ENCODE assay signal across 11 mouse cellular contexts in genomic region chr2:21010219-21010618, GRCm38 (mm10). TPM values are rescaled to one million over a fixed set of nuclear protein-coding genes. Genes with fewer than 3 reads are reported as not detected.
DNase-seq lines count a peak whose midpoint lies in the region; ATAC-seq lines count a peak whose summit lies in the region.
"Had no signal": no experiment of that assay in that cellular context is flagged by ENCODE, and none has a peak within 500 bp of the region (broad histone marks: within the 10 kb centered on the region; RNA-seq: fewer than 3 reads in every experiment).

No protein-coding gene starts in this region.

- no peaks in the 10 kb centered on the region for H3K27me3 ChIP-seq in embryonic facial prominence, embryonic 11.5 days (ENCODE audit: control insufficient read depth, insufficient read depth, low read length)
- H3K27me3 ChIP-seq: limb, embryonic 12.5 days had no signal

- H3K27ac ChIP-seq in embryonic facial prominence, embryonic 11.5 days (replicated peaks; ENCODE audit: low read depth, low read length): 0 out of 2 replicates have a peak overlapping the region, but pooled peaks have one; percentile 41
- H3K27ac ChIP-seq: limb, embryonic 12.5 days had no signal

- no peaks in the 10 kb centered on the region for H3K36me3 ChIP-seq in embryonic facial prominence, embryonic 11.5 days (replicated peaks; ENCODE audit: control insufficient read depth, insufficient read depth, low read depth, low read length)
- H3K36me3 ChIP-seq: limb, embryonic 12.5 days had no signal

- H3K4me2 ChIP-seq in embryonic facial prominence, embryonic 11.5 days (ENCODE audit: low read depth, low read length): no peak overlapping the region
- H3K4me2 ChIP-seq: limb, embryonic 12.5 days had no signal

- no peaks in the 10 kb centered on the region for H3K4me1 ChIP-seq in embryonic facial prominence, embryonic 11.5 days (ENCODE audit: control insufficient read depth, insufficient read depth, low read length)
- H3K4me1 ChIP-seq: limb, embryonic 12.5 days; megakaryocyte, embryonic 14.5 days had no signal

- 41% methylated on average over 9 of the region's 9 CpGs for WGBS in embryonic facial prominence, embryonic 11.5 days

- no peaks in the 10 kb centered on the region for H3K9me3 ChIP-seq in embryonic facial prominence, embryonic 11.5 days (replicated peaks; ENCODE audit: control insufficient read depth, low read length)
- H3K9me3 ChIP-seq: limb, embryonic 12.5 days; megakaryocyte, embryonic 14.5 days had no signal

- ATAC-seq in embryonic facial prominence, embryonic 11.5 days (replicated peaks; ENCODE audit: insufficient number of reproducible peaks, low FRiP score, low TSS enrichment, low read depth): peak; percentile 89

- H3K4me3 ChIP-seq in embryonic facial prominence, embryonic 11.5 days (ENCODE audit: low read depth, low read length): no peak overlapping the region
- H3K4me3 ChIP-seq: limb, embryonic 12.5 days; megakaryocyte, embryonic 14.5 days had no signal

- intact Hi-C loops in left cerebral cortex, postnatal 4 days (cut with DNase I): no loop called here
- intact Hi-C loops in left cerebral cortex, postnatal 10 days (cut with DNase I): no loop called here

- DNase-seq in left cerebral cortex, postnatal 4 days: peak; percentile 75
- DNase-seq in left cerebral cortex, postnatal 10 days (ENCODE audit: extremely low spot score in 1 of 2, low spot score in 2 of 2): no peak
- DNase-seq in embryonic facial prominence, embryonic 11.5 days (ENCODE audit: low spot score): peak; percentile 63
- peak; percentile 48 for DNase-seq in layer of hippocampus, adult 9-11 months
- peak; percentile 95 for DNase-seq in retina, postnatal 1 day
- no peak for DNase-seq in gastrocnemius, adult 18-20 months (ENCODE audit: low spot score)
- no peak for DNase-seq in lung, postnatal 14 days
- no peak for DNase-seq in gastrocnemius, postnatal 4 days (ENCODE audit: low spot score in 2 of 2)
- DNase-seq: heart, postnatal 4 days had no signal

- H3K9ac ChIP-seq in embryonic facial prominence, embryonic 11.5 days (replicated peaks; ENCODE audit: low read length): no peak overlapping the region
- H3K9ac ChIP-seq: limb, embryonic 12.5 days had no signal

RNA-seq across cellular contexts. Expression of gene Arhgap21, which starts 41.5 kb away (rescaled TPM):
- total RNA-seq in left cerebral cortex, postnatal 4 days (2021): 100 to 1,000 TPM; 235 to 259 TPM
- 100 to 1,000 TPM; 204 to 212 TPM for total RNA-seq in left cerebral cortex, postnatal 10 days (2021)
- polyA plus RNA-seq in embryonic facial prominence, embryonic 11.5 days (2014; fragmentation: Nextera tagmentation; extraction: Ambion mirVana): 22.1 and 23.8 TPM in 2 replicates
- total RNA-seq in gastrocnemius, adult 18-20 months (2021): 10 to 100 TPM; 27.0 to 33.4 TPM
- total RNA-seq in gastrocnemius, postnatal 4 days (2021): 10 to 100 TPM; 87.5 to 91.7 TPM

Comparison
In these comparisons a context has a peak if more than half of its experiments do, and no peak if none do; other contexts are left out.
1. DNase-seq: peak in left cerebral cortex, postnatal 4 days (single experiment), embryonic facial prominence, embryonic 11.5 days (single experiment), layer of hippocampus, adult 9-11 months (single experiment) and retina, postnatal 1 day (single experiment); none in left cerebral cortex, postnatal 10 days (0 of 2), gastrocnemius, adult 18-20 months (single experiment), lung, postnatal 14 days (single experiment) and gastrocnemius, postnatal 4 days (0 of 2).